Mouse (Mus musculus): Measurements from ENCODE around the gene Fars2. TPM values are rescaled to one million over a fixed set of nuclear protein-coding genes. Genes with fewer than 3 reads are reported as not detected.
"Not testable (repeated sequence)": the region's sequence is repeated elsewhere in the genome, so short reads cannot be mapped to it uniquely, and the experiment has no call there.

The Fars2 gene
- polyA plus RNA-seq, 1 experiment from 2014 or later = 25.2 TPM

- DNase-seq (ENCODE audit: low spot score) = no peak
- no peaks in the 10 kb centered on the region for H3K27me3 ChIP-seq (ENCODE audit: low read depth, poor library complexity, severe bottlenecking)
- WGBS = 92% methylated on average over 3 of the region's 3 CpGs
- H3K4me3 ChIP-seq = no peak overlapping the region
- H3K36me3 ChIP-seq = no peaks in the 10 kb centered on the region
- H3K27ac ChIP-seq (replicated peaks) = no peak overlapping the region
- H3K4me1 ChIP-seq = no peaks in the 10 kb centered on the region
- H3K9me3 ChIP-seq (replicated peaks) = no peaks in the 10 kb centered on the region
Observed at GRCm38 (mm10) chr13:36317824-36318223, 200.6 kb downstream of the Fars2 start.

GRCm38 (mm10) chr13:36324624-36325023, 207.4 kb downstream of the Fars2 start:
- Histone ChIP-seq H3K4me3 (no peak overlapping the region), H3K4me1 (no peaks in the 10 kb centered on the region), H3K27ac (replicated peaks) (no peak overlapping the region), H3K27me3 (ENCODE audit: low read depth, poor library complexity, severe bottlenecking) (no peaks in the 10 kb centered on the region), H3K9me3 (replicated peaks) (no peaks in the 10 kb centered on the region), H3K36me3 (no peaks in the 10 kb centered on the region)
- no peak for DNase-seq (ENCODE audit: low spot score)
- WGBS = 95% methylated on average over 2 of the region's 2 CpGs

- WGBS = 88% methylated on average over 3 of the region's 3 CpGs
- Histone ChIP-seq H3K4me3 (no peak overlapping the region), H3K4me1 (no peaks in the 10 kb centered on the region), H3K27me3 (ENCODE audit: low read depth, poor library complexity, severe bottlenecking) (no peaks in the 10 kb centered on the region), H3K27ac (replicated peaks) (no peak overlapping the region), H3K9me3 (replicated peaks) (no peaks in the 10 kb centered on the region), H3K36me3 (no peaks in the 10 kb centered on the region)
- no peak for DNase-seq (ENCODE audit: low spot score)
Observed at GRCm38 (mm10) chr13:36326539-36326938, 209.3 kb downstream of the Fars2 start.

- Histone ChIP-seq H3K36me3 (no peaks in the 10 kb centered on the region), H3K27ac (replicated peaks) (no peak overlapping the region), H3K4me3 (no peak overlapping the region), H3K4me1 (peaks cover 3% of the 10 kb centered on the region), H3K27me3 (ENCODE audit: low read depth, poor library complexity, severe bottlenecking) (no peaks in the 10 kb centered on the region), H3K9me3 (replicated peaks) (no peaks in the 10 kb centered on the region)
- DNase-seq (ENCODE audit: low spot score) = no peak
- WGBS = 92% methylated on average over 2 of the region's 2 CpGs
Observed at GRCm38 (mm10) chr13:36329871-36330270, 212.7 kb downstream of the Fars2 start.

- Histone ChIP-seq H3K27ac (replicated peaks) (no peak overlapping the region), H3K4me3 (no peak overlapping the region), H3K4me1 (peaks cover 4% of the 10 kb centered on the region), H3K9me3 (replicated peaks) (no peaks in the 10 kb centered on the region), H3K27me3 (ENCODE audit: low read depth, poor library complexity, severe bottlenecking) (no peaks in the 10 kb centered on the region), H3K36me3 (no peaks in the 10 kb centered on the region)
- no peak for DNase-seq (ENCODE audit: low spot score)
- 92% methylated on average over 3 of the region's 3 CpGs for WGBS
Observed at GRCm38 (mm10) chr13:36330542-36330941, 213.3 kb downstream of the Fars2 start.

GRCm38 (mm10) chr13:36334748-36335147, 217.5 kb downstream of the Fars2 start:
- no peaks in the 10 kb centered on the region for H3K36me3 ChIP-seq
- DNase-seq (ENCODE audit: low spot score) = no peak
- no peak overlapping the region for H3K27ac ChIP-seq (replicated peaks)
- no peaks in the 10 kb centered on the region for H3K27me3 ChIP-seq (ENCODE audit: low read depth, poor library complexity, severe bottlenecking)
- H3K9me3 ChIP-seq (replicated peaks) = no peaks in the 10 kb centered on the region
- H3K4me1 ChIP-seq = peaks cover 4% of the 10 kb centered on the region
- WGBS = 53% methylated on average over 5 of the region's 5 CpGs
- no peak overlapping the region for H3K4me3 ChIP-seq

- no peak for DNase-seq (ENCODE audit: low spot score)
- Histone ChIP-seq H3K36me3 (no peaks in the 10 kb centered on the region), H3K9me3 (replicated peaks) (no peaks in the 10 kb centered on the region), H3K4me3 (no peak overlapping the region), H3K4me1 (no peaks in the 10 kb centered on the region), H3K27ac (replicated peaks) (no peak overlapping the region), H3K27me3 (ENCODE audit: low read depth, poor library complexity, severe bottlenecking) (no peaks in the 10 kb centered on the region)
- WGBS = 84% methylated on average over 11 of the region's 11 CpGs
Observed at GRCm38 (mm10) chr13:36351529-36351928, 234.3 kb downstream of the Fars2 start.

- WGBS = 85% methylated on average over 4 of the region's 4 CpGs
- Histone ChIP-seq H3K27me3 (ENCODE audit: low read depth, poor library complexity, severe bottlenecking) (no peaks in the 10 kb centered on the region), H3K36me3 (no peaks in the 10 kb centered on the region), H3K4me1 (peaks cover 7% of the 10 kb centered on the region), H3K4me3 (no peak overlapping the region), H3K9me3 (replicated peaks) (no peaks in the 10 kb centered on the region), H3K27ac (replicated peaks) (no peak overlapping the region)
- no peak for DNase-seq (ENCODE audit: low spot score)
Observed at GRCm38 (mm10) chr13:36357469-36357868, 240.3 kb downstream of the Fars2 start.

GRCm38 (mm10) chr13:36361419-36361818, 244.2 kb downstream of the Fars2 start:
- no peak overlapping the region for H3K4me3 ChIP-seq
- H3K9me3 ChIP-seq (replicated peaks) = no peaks in the 10 kb centered on the region
- DNase-seq (ENCODE audit: low spot score) = no peak
- H3K4me1 ChIP-seq = peaks cover 7% of the 10 kb centered on the region
- H3K27me3 ChIP-seq (ENCODE audit: low read depth, poor library complexity, severe bottlenecking) = no peaks in the 10 kb centered on the region
- WGBS = 86% methylated on average over 3 of the region's 3 CpGs
- no peak overlapping the region for H3K27ac ChIP-seq (replicated peaks)
- no peaks in the 10 kb centered on the region for H3K36me3 ChIP-seq

GRCm38 (mm10) chr13:36365719-36366118, 248.5 kb downstream of the Fars2 start:
- H3K4me1 ChIP-seq; H3K27me3 ChIP-seq (ENCODE audit: low read depth, poor library complexity, severe bottlenecking); DNase-seq (ENCODE audit: low spot score); H3K4me3 ChIP-seq; H3K36me3 ChIP-seq; H3K27ac ChIP-seq (replicated peaks); H3K9me3 ChIP-seq (replicated peaks): not testable (repeated sequence)
- WGBS = 96% methylated on average over 5 of the region's 5 CpGs

- no peak for DNase-seq (ENCODE audit: low spot score)
- H3K27ac ChIP-seq (replicated peaks) = no peak overlapping the region
- H3K9me3 ChIP-seq (replicated peaks) = no peaks in the 10 kb centered on the region
- WGBS = 88% methylated on average over 6 of the region's 6 CpGs
- H3K36me3 ChIP-seq = no peaks in the 10 kb centered on the region
- no peaks in the 10 kb centered on the region for H3K4me1 ChIP-seq
- H3K4me3 ChIP-seq = no peak overlapping the region
- no peaks in the 10 kb centered on the region for H3K27me3 ChIP-seq (ENCODE audit: low read depth, poor library complexity, severe bottlenecking)
Observed at GRCm38 (mm10) chr13:36366304-36366703, 249.1 kb downstream of the Fars2 start.

- no peak for DNase-seq (ENCODE audit: low spot score)
- H3K4me3 ChIP-seq = no peak overlapping the region
- H3K36me3 ChIP-seq = no peaks in the 10 kb centered on the region
- H3K27me3 ChIP-seq (ENCODE audit: low read depth, poor library complexity, severe bottlenecking) = no peaks in the 10 kb centered on the region
- no peaks in the 10 kb centered on the region for H3K4me1 ChIP-seq
- no peaks in the 10 kb centered on the region for H3K9me3 ChIP-seq (replicated peaks)
- no peak overlapping the region for H3K27ac ChIP-seq (replicated peaks)
Observed at GRCm38 (mm10) chr13:36367712-36368491, 250.7 kb downstream of the Fars2 start.

GRCm38 (mm10) chr13:36368799-36369198, 251.6 kb downstream of the Fars2 start:
- no peaks in the 10 kb centered on the region for H3K4me1 ChIP-seq
- no peak overlapping the region for H3K27ac ChIP-seq (replicated peaks)
- 78% methylated on average over 3 of the region's 3 CpGs for WGBS
- DNase-seq (ENCODE audit: low spot score) = no peak
- no peak overlapping the region for H3K4me3 ChIP-seq
- H3K36me3 ChIP-seq = no peaks in the 10 kb centered on the region
- H3K9me3 ChIP-seq (replicated peaks) = no peaks in the 10 kb centered on the region
- no peaks in the 10 kb centered on the region for H3K27me3 ChIP-seq (ENCODE audit: low read depth, poor library complexity, severe bottlenecking)

All from midbrain, embryonic 10.5 days (tissue).